Mouse (Mus musculus): ENCODE data around the gene Trim62.

DNA sequence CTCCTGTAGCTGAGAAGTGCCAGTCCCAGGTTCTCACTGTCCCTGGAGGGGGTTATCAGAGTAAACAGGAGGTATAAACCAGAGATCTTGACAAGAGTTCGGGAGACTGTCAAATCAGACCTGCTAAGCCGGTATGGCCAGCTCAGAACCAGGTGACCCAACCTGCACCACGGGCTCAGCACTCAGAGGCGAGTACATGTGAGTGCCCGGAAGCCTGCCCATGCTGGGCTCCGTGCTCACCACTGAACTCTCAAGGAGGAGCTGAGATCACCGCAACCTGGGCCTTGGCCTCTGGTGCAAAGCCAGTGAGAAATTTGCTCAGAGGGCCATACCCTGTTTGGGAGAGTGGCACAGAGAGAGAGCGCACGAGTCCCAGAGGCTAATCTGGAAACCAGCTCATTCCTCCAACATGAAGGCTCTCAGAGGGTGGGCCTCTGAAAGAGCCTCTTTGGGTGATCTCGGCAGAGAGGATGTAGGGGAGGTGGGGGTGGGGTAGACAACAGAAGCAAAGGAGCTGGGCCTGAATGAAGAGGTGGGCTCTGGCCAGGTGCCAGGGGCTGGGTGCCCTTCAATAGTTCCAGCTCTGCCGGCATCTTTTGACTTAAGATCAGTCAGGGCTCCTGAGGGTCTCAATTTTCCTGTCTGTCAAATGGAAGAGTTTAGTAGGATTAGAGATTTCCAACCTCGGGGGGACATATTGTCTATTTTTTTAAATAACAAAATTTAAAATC lies 24.0 kb downstream of the Trim62 start:
- no peak for TF ChIP-seq FLI1 (IDR thresholded peaks at IDR 0.05; ENCODE audit: low read length)
- no peak for TF ChIP-seq GATA1 (IDR thresholded peaks at IDR 0.05; ENCODE audit: borderline replicate concordance, low read length)
